Mouse (Mus musculus): ENCODE data around the gene Zfx. TPM values are rescaled to one million over a fixed set of nuclear protein-coding genes. Genes with fewer than 3 reads are reported as not detected.
A peak's percentile ranks its signal among the peaks of the same experiment; 100 is the strongest.

The Zfx gene
- polyA plus RNA-seq, 1 experiment: 2.7 TPM

GRCm38 (mm10) chrX:94135084-94135483 is 11.6 kb upstream of the Zfx start:
- Histone ChIP-seq H3K4me1 (ENCODE audit: control insufficient read depth, insufficient read depth, insufficient read length, low read length) (no peaks in the 10 kb centered on the region), H3K4me3 (ENCODE audit: low read depth, low read length) (no peak overlapping the region), H3K27me3 (ENCODE audit: control insufficient read depth, insufficient read depth, low read length) (no peaks in the 10 kb centered on the region), H3K27ac (ENCODE audit: insufficient read depth, low read depth, low read length) (no peak overlapping the region), H3K36me3 (ENCODE audit: control insufficient read depth, insufficient read depth, low read length) (no peaks in the 10 kb centered on the region)
- TF ChIP-seq POLR2A (IDR thresholded peaks at IDR 0.05; ENCODE audit: low read depth, low read length): no peak
- WGBS: 77% methylated on average over 4 of the region's 4 CpGs

- no peaks in the 10 kb centered on the region for H3K4me1 ChIP-seq (ENCODE audit: control insufficient read depth, insufficient read depth, insufficient read length, low read length)
- WGBS: 73% methylated on average over 3 of the region's 3 CpGs
- TF ChIP-seq CTCF (IDR thresholded peaks at IDR 0.05; ENCODE audit: extremely low read depth, insufficient read length, insufficient replicate concordance, low read depth, low read length) (no peak), POLR2A (IDR thresholded peaks at IDR 0.05; ENCODE audit: low read depth, low read length) (no peak)
- no peaks in the 10 kb centered on the region for H3K27me3 ChIP-seq (ENCODE audit: control insufficient read depth, insufficient read depth, low read length)
- H3K27ac ChIP-seq (ENCODE audit: insufficient read depth, low read depth, low read length): no peak overlapping the region
- no peaks in the 10 kb centered on the region for H3K36me3 ChIP-seq (ENCODE audit: control insufficient read depth, insufficient read depth, low read length)
- H3K4me3 ChIP-seq (ENCODE audit: low read depth, low read length): no peak overlapping the region
These were observed 10.0 kb upstream of the Zfx start for GRCm38 (mm10) chrX:94133551-94133950.

- Histone ChIP-seq H3K36me3 (ENCODE audit: control insufficient read depth, insufficient read depth, low read length) (no peaks in the 10 kb centered on the region), H3K4me1 (ENCODE audit: control insufficient read depth, insufficient read depth, insufficient read length, low read length) (no peaks in the 10 kb centered on the region), H3K27ac (ENCODE audit: insufficient read depth, low read depth, low read length) (no peak overlapping the region), H3K27me3 (ENCODE audit: control insufficient read depth, insufficient read depth, low read length) (no peaks in the 10 kb centered on the region), H3K4me3 (ENCODE audit: low read depth, low read length) (no peak overlapping the region)
- TF ChIP-seq CTCF (IDR thresholded peaks at IDR 0.05; ENCODE audit: extremely low read depth, insufficient read length, insufficient replicate concordance, low read depth, low read length) (no peak), POLR2A (IDR thresholded peaks at IDR 0.05; ENCODE audit: low read depth, low read length) (no peak)
- 69% methylated on average over 3 of the region's 3 CpGs for WGBS
These were observed 8.7 kb upstream of the Zfx start for GRCm38 (mm10) chrX:94132239-94132638.

GRCm38 (mm10) chrX:94129712-94130111 is 6.2 kb upstream of the Zfx start:
- Histone ChIP-seq H3K4me3 (ENCODE audit: low read depth, low read length) (no peak overlapping the region), H3K4me1 (ENCODE audit: control insufficient read depth, insufficient read depth, insufficient read length, low read length) (no peaks in the 10 kb centered on the region), H3K36me3 (ENCODE audit: control insufficient read depth, insufficient read depth, low read length) (no peaks in the 10 kb centered on the region), H3K27ac (ENCODE audit: insufficient read depth, low read depth, low read length) (no peak overlapping the region), H3K27me3 (ENCODE audit: control insufficient read depth, insufficient read depth, low read length) (no peaks in the 10 kb centered on the region)
- 76% methylated on average over 4 of the region's 4 CpGs for WGBS
- TF ChIP-seq POLR2A (IDR thresholded peaks at IDR 0.05; ENCODE audit: low read depth, low read length) (no peak), CTCF (IDR thresholded peaks at IDR 0.05; ENCODE audit: extremely low read depth, insufficient read length, insufficient replicate concordance, low read depth, low read length) (no peak)

GRCm38 (mm10) chrX:94125950-94126349 is 2.4 kb upstream of the Zfx start:
- Histone ChIP-seq H3K27me3 (ENCODE audit: control insufficient read depth, insufficient read depth, low read length) (no peaks in the 10 kb centered on the region), H3K27ac (ENCODE audit: insufficient read depth, low read depth, low read length) (no peak overlapping the region), H3K4me1 (ENCODE audit: control insufficient read depth, insufficient read depth, insufficient read length, low read length) (no peaks in the 10 kb centered on the region), H3K36me3 (ENCODE audit: control insufficient read depth, insufficient read depth, low read length) (no peaks in the 10 kb centered on the region), H3K4me3 (ENCODE audit: low read depth, low read length) (no peak overlapping the region)
- TF ChIP-seq POLR2A (IDR thresholded peaks at IDR 0.05; ENCODE audit: low read depth, low read length): no peak
- 76% methylated on average over 2 of the region's 2 CpGs for WGBS

- no peaks in the 10 kb centered on the region for H3K27me3 ChIP-seq (ENCODE audit: control insufficient read depth, insufficient read depth, low read length)
- no peak for TF ChIP-seq POLR2A (IDR thresholded peaks at IDR 0.05; ENCODE audit: low read depth, low read length)
These were observed 818 bp downstream of the Zfx start for GRCm38 (mm10) chrX:94122709-94123058.

GRCm38 (mm10) chrX:94121866-94122708 is 1.4 kb downstream of the Zfx start:
- TF ChIP-seq POLR2A (IDR thresholded peaks at IDR 0.05; ENCODE audit: low read depth, low read length) (peak; percentile 54; the same call in 1 of the 2 replicates), CTCF (IDR thresholded peaks at IDR 0.05; ENCODE audit: extremely low read depth, insufficient read length, insufficient replicate concordance, low read depth, low read length) (peak; percentile 5; the same call in 1 of the 2 replicates)
- Histone ChIP-seq H3K27ac (ENCODE audit: insufficient read depth, low read depth, low read length) (peak overlapping the region; percentile 99), H3K27me3 (ENCODE audit: control insufficient read depth, insufficient read depth, low read length) (no peaks in the 10 kb centered on the region), H3K4me3 (ENCODE audit: low read depth, low read length) (peak overlapping the region; percentile 100), H3K36me3 (ENCODE audit: control insufficient read depth, insufficient read depth, low read length) (no peaks in the 10 kb centered on the region), H3K4me1 (ENCODE audit: control insufficient read depth, insufficient read depth, insufficient read length, low read length) (no peaks in the 10 kb centered on the region; the same call in 1 of the 2 replicates)
- 11% methylated on average over 56 of the region's 65 CpGs for WGBS

More at GRCm38 (mm10) chrX:94122709-94123058, 818 bp downstream of the Zfx start:
- H3K27ac ChIP-seq (ENCODE audit: insufficient read depth, low read depth, low read length): peak overlapping the region; percentile 99
- H3K4me1 ChIP-seq (ENCODE audit: control insufficient read depth, insufficient read depth, insufficient read length, low read length): no peaks in the 10 kb centered on the region; the same call in 1 of the 2 replicates
- WGBS: 27% methylated on average over 51 of the region's 53 CpGs
- no peaks in the 10 kb centered on the region for H3K36me3 ChIP-seq (ENCODE audit: control insufficient read depth, insufficient read depth, low read length)
- peak overlapping the region; percentile 100 for H3K4me3 ChIP-seq (ENCODE audit: low read depth, low read length)
